ENCODE assay signal across 8 mouse cellular contexts in the genomic region with DNA sequence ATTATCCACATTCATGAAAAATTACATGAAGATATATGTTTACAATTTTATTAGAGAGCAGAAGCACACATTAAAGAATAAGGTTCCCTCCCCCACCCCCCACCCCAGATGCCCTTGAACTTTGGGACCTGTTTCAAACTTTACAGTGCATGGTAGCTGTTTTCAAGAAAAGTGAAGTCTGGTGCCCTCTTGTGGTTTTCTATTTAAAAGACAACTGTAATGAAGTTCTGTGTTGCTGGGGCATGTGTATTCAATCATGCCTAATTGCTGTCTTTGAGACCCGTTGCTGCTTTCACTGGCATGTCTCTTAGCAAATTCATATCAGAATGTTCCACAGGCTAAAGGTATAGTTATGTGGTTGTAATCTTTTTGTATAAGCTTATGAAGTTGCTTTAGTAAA. TPM values are rescaled to one million over a fixed set of nuclear protein-coding genes. Genes with fewer than 3 reads are reported as not detected.
DNase-seq lines count a peak whose midpoint lies in the region; ATAC-seq and TF ChIP-seq lines count a peak whose summit lies in the region.
"Had no signal": no experiment of that assay in that cellular context is flagged by ENCODE, and none has a peak within 500 bp of the region (broad histone marks: within the 10 kb centered on the region; RNA-seq: fewer than 3 reads in every experiment).

No protein-coding gene starts in this region.

- no peak overlapping the region for H3K4me3 ChIP-seq in layer of hippocampus, adult 2 months
- H3K4me3 ChIP-seq in E14TG2a.4 (replicated peaks; ENCODE audit: low read length), result no peak overlapping the region
- H3K4me3 ChIP-seq in forebrain, embryonic 15.5 days, result no peak overlapping the region
- H3K4me3 ChIP-seq: megakaryocyte, embryonic 14.5 days had no signal

- H3K36me3 ChIP-seq in E14TG2a.4 (ENCODE audit: insufficient read depth, low read length), result no peaks in the 10 kb centered on the region
- no peaks in the 10 kb centered on the region for H3K36me3 ChIP-seq in forebrain, embryonic 15.5 days

- H3K4me1 ChIP-seq in E14TG2a.4 (replicated peaks; ENCODE audit: low read depth, low read length), result no peaks in the 10 kb centered on the region
- H3K4me1 ChIP-seq in forebrain, embryonic 15.5 days, result no peaks in the 10 kb centered on the region

- DNase-seq in layer of hippocampus, adult 2 months (ENCODE audit: low spot score in 2 of 2), result peak; percentile 40 to 57
- DNase-seq in layer of hippocampus, adult 8-10 months (ENCODE audit: low spot score in 2 of 2), result no peak
- peak; percentile 78 for DNase-seq in adipocyte (ENCODE audit: low spot score)
- peak; percentile 72 for DNase-seq in lung, postnatal 25 days (ENCODE audit: low spot score)
- DNase-seq in frontal cortex, postnatal 10 days (ENCODE audit: low spot score in 2 of 2), result no peak

- peak; percentile 80 for TF ChIP-seq CTCF in layer of hippocampus, adult 2 months (conservative IDR thresholded peaks at IDR 0.05)
- peak; percentile 27 for TF ChIP-seq CTCF in E14TG2a.4 (conservative IDR thresholded peaks at IDR 0.05; ENCODE audit: low read length)

- H3K4me2 ChIP-seq in forebrain, embryonic 15.5 days (replicated peaks), result no peak overlapping the region

- H3K27me3 ChIP-seq in E14TG2a.4 (ENCODE audit: insufficient read depth, low read length), result no peaks in the 10 kb centered on the region
- H3K27me3 ChIP-seq in forebrain, embryonic 15.5 days, result no peaks in the 10 kb centered on the region

- no peaks in the 10 kb centered on the region for H3K9me3 ChIP-seq in E14TG2a.4 (ENCODE audit: low read length)
- no peaks in the 10 kb centered on the region for H3K9me3 ChIP-seq in forebrain, embryonic 15.5 days
- H3K9me3 ChIP-seq: megakaryocyte, embryonic 14.5 days had no signal

- 0 out of 2 replicates have a peak, but pooled peaks have one; percentile 53 for ATAC-seq in forebrain, embryonic 15.5 days (replicated peaks)

- WGBS in forebrain, embryonic 15.5 days, result 0% methylated on average over 1 of the region's 1 CpGs

- H3K27ac ChIP-seq in layer of hippocampus, adult 2 months, result no peak overlapping the region
- no peak overlapping the region for H3K27ac ChIP-seq in forebrain, embryonic 15.5 days (replicated peaks)

- no peak overlapping the region for H3K9ac ChIP-seq in forebrain, embryonic 15.5 days (replicated peaks)

RNA-seq across cellular contexts. Expression of a gene that starts 25.3 kb away (rescaled TPM):
- total RNA-seq in layer of hippocampus, adult 2 months (2021), result 1 to 10 TPM; 1.4 TPM
- 1 to 10 TPM in 2 of 4 experiments, under 1 TPM in 2; 0.87 to 3.1 (median 1.8) TPM for total RNA-seq in layer of hippocampus, adult 8-10 months (2022)
- polyA plus RNA-seq in forebrain, embryonic 15.5 days (2015; fragmentation: Nextera tagmentation; extraction: Ambion mirVana), result 0.28 and 0.42 TPM in 2 replicates

RNA-seq across cellular contexts. Expression of a gene that starts 42.8 kb away (rescaled TPM):
- 10 to 100 TPM; 17.5 to 24.7 TPM for total RNA-seq in layer of hippocampus, adult 2 months (2021)
- 10 to 100 TPM; 14.8 to 43.1 (median 18.3) TPM for total RNA-seq in layer of hippocampus, adult 8-10 months (2022)
- 10.9 and 13.6 TPM in 2 replicates for polyA plus RNA-seq in forebrain, embryonic 15.5 days (2015; fragmentation: Nextera tagmentation; extraction: Ambion mirVana)

Comparison
In these comparisons a context has a peak if more than half of its experiments do, and no peak if none do; other contexts are left out.
1. DNase-seq: peak in layer of hippocampus, adult 2 months (2 of 2), adipocyte (single experiment) and lung, postnatal 25 days (single experiment); none in layer of hippocampus, adult 8-10 months (0 of 2) and frontal cortex, postnatal 10 days (0 of 2).